Mouse (Mus musculus) embryonic fibroblast, embryonic 13.5 days (primary cell): Measurements from ENCODE around the gene Pknox1. TPM values are rescaled to one million over a fixed set of nuclear protein-coding genes. Genes with fewer than 3 reads are reported as not detected.
"Not testable (repeated sequence)": the region's sequence is repeated elsewhere in the genome, so short reads cannot be mapped to it uniquely, and the experiment has no call there.

Experiments
- H3K27ac ChIP-seq: 2 replicates; pipeline ENCODE4 v1.5.1; 2012; ENCODE audit warnings: low read length, control low read depth, inconsistent platforms; ENCODE audit not compliant: insufficient read depth
- H3K4me1 ChIP-seq: 2 replicates; pipeline ENCODE4 v1.6.1; 2011; ENCODE audit warnings: low read length; ENCODE audit not compliant: control insufficient read depth, insufficient read depth
- H3K4me3 ChIP-seq: 2 replicates; pipeline ENCODE4 v1.5.1; 2011; ENCODE audit warnings: mild to moderate bottlenecking, control low read depth, low read length; ENCODE audit not compliant: insufficient read depth
- CTCF ChIP-seq: IDR thresholded peaks from 2 replicates; pipeline ENCODE4 v1.5.1; 2011; ENCODE audit warnings: mild to moderate bottlenecking, control low read depth, low read length, moderate library complexity, borderline replicate concordance; ENCODE audit not compliant: insufficient read depth
- POLR2A ChIP-seq: IDR thresholded peaks from 2 replicates; pipeline ENCODE4 v1.6.1; 2011; ENCODE audit warnings: low read depth, mild to moderate bottlenecking, control low read depth, low read length, moderate library complexity
- polyA plus RNA-seq: library from polyadenylated mRNA; stranded (reverse); fragments of >200 nt; gene quantifications from 2 replicates; pipeline ENCODE4 v1.2.4, GENCODE M21; 2011; ENCODE audit warnings: low read depth; ENCODE audit not compliant: missing spikeins, insufficient read length

The Pknox1 gene
- polyA plus RNA-seq, 1 experiment, result 16.6 TPM

- H3K27ac ChIP-seq, result no peak overlapping the region
- no peak for TF ChIP-seq POLR2A
- TF ChIP-seq CTCF, result no peak
- peaks cover 4% of the 10 kb centered on the region; the same call in 1 of the 2 replicates for H3K4me1 ChIP-seq
- H3K4me3 ChIP-seq, result no peak overlapping the region
Observed at GRCm38 (mm10) chr17:31531441-31532158, 32.9 kb upstream of the Pknox1 start.

GRCm38 (mm10) chr17:31532331-31532730 is 32.2 kb upstream of the Pknox1 start:
- not testable (repeated sequence) for H3K27ac ChIP-seq, H3K4me3 ChIP-seq, H3K4me1 ChIP-seq

- H3K27ac ChIP-seq, result no peak overlapping the region
- peaks cover 4% of the 10 kb centered on the region; the same call in 1 of the 2 replicates for H3K4me1 ChIP-seq
- TF ChIP-seq CTCF, result no peak
- no peak for TF ChIP-seq POLR2A
- H3K4me3 ChIP-seq, result no peak overlapping the region
Observed at GRCm38 (mm10) chr17:31535358-31535757, 29.2 kb upstream of the Pknox1 start.

- H3K4me3 ChIP-seq, result no peak overlapping the region
- H3K27ac ChIP-seq, result no peak overlapping the region
- H3K4me1 ChIP-seq, result peaks cover 4% of the 10 kb centered on the region; the same call in 1 of the 2 replicates
- no peak for TF ChIP-seq POLR2A
- TF ChIP-seq CTCF, result no peak
Observed at GRCm38 (mm10) chr17:31535871-31536629, 28.5 kb upstream of the Pknox1 start.

GRCm38 (mm10) chr17:31540101-31540500 is 24.4 kb upstream of the Pknox1 start:
- no peak overlapping the region for H3K4me3 ChIP-seq
- H3K27ac ChIP-seq, result no peak overlapping the region
- TF ChIP-seq CTCF, result no peak
- no peak for TF ChIP-seq POLR2A
- peaks cover 9% of the 10 kb centered on the region; the same call in 1 of the 2 replicates for H3K4me1 ChIP-seq

- Histone ChIP-seq H3K4me1 (peaks cover 4% of the 10 kb centered on the region; the same call in 1 of the 2 replicates), H3K4me3 (no peak overlapping the region), H3K27ac (0 out of 2 replicates have a peak overlapping the region, but pooled peaks have one; percentile 27)
- TF ChIP-seq CTCF (no peak), POLR2A (no peak)
Observed at GRCm38 (mm10) chr17:31540809-31541459, 23.6 kb upstream of the Pknox1 start.

GRCm38 (mm10) chr17:31541460-31541831 is 23.1 kb upstream of the Pknox1 start:
- Histone ChIP-seq H3K27ac (peak overlapping the region; percentile 50; the same call in 1 of the 2 replicates), H3K4me3 (no peak overlapping the region), H3K4me1 (peaks cover 4% of the 10 kb centered on the region; the same call in 1 of the 2 replicates)
- TF ChIP-seq CTCF (no peak), POLR2A (no peak)

- no peak for TF ChIP-seq POLR2A
- no peak for TF ChIP-seq CTCF
- no peak overlapping the region for H3K4me3 ChIP-seq
- peaks cover 4% of the 10 kb centered on the region; the same call in 1 of the 2 replicates for H3K4me1 ChIP-seq
- H3K27ac ChIP-seq, result no peak overlapping the region
Observed at GRCm38 (mm10) chr17:31543574-31543973, 21.0 kb upstream of the Pknox1 start.

GRCm38 (mm10) chr17:31546444-31547196 is 17.9 kb upstream of the Pknox1 start:
- Histone ChIP-seq H3K4me1 (peaks cover 4% of the 10 kb centered on the region; the same call in 1 of the 2 replicates), H3K4me3 (no peak overlapping the region), H3K27ac (no peak overlapping the region)
- no peak for TF ChIP-seq POLR2A
- no peak for TF ChIP-seq CTCF
